Mouse (Mus musculus): ENCODE results near the gene Cd151. TPM values are rescaled to one million over a fixed set of nuclear protein-coding genes. Genes with fewer than 3 reads are reported as not detected.

Gene Cd151
- 58.4 and 94.0 TPM in 2 replicates for polyA plus RNA-seq (2011; ENCODE audit: insufficient read length, low read depth, missing spikeins)

- Histone ChIP-seq H3K27ac (ENCODE audit: insufficient read depth, low read length) (peak within 1 kb of the TSS; percentile 93), H3K4me3 (ENCODE audit: insufficient read depth, low read length) (peak within 1 kb of the TSS; percentile 98), H3K4me1 (ENCODE audit: control insufficient read depth, insufficient read depth, low read length) (peaks cover 9% of the 10 kb centered on the region; the same call in 1 of the 2 replicates)
- TF ChIP-seq POLR2A (IDR thresholded peaks at IDR 0.05; ENCODE audit: low read depth, low read length) = peak; percentile 87
- no peak for TF ChIP-seq CTCF (IDR thresholded peaks at IDR 0.05; ENCODE audit: borderline replicate concordance, insufficient read depth, low read length)
Measured at GRCm38 (mm10) chr7:141467230-141468030, at the start of gene Cd151. TSS of gene Cd151 (plus strand) at chr7:141467392.

- H3K4me1 ChIP-seq (ENCODE audit: control insufficient read depth, insufficient read depth, low read length) = 0 out of 2 replicates have a peak, but pooled peaks cover 5% of the 10 kb centered on the region
- H3K4me3 ChIP-seq (ENCODE audit: insufficient read depth, low read length) = no peak overlapping the region
- no peak for TF ChIP-seq POLR2A (IDR thresholded peaks at IDR 0.05; ENCODE audit: low read depth, low read length)
- no peak for TF ChIP-seq CTCF (IDR thresholded peaks at IDR 0.05; ENCODE audit: borderline replicate concordance, insufficient read depth, low read length)
- H3K27ac ChIP-seq (ENCODE audit: insufficient read depth, low read length) = no peak overlapping the region
Measured at GRCm38 (mm10) chr7:141417731-141418681, 49.2 kb upstream of the Cd151 start.

- Histone ChIP-seq H3K4me1 (ENCODE audit: control insufficient read depth, insufficient read depth, low read length) (0 out of 2 replicates have a peak, but pooled peaks cover 5% of the 10 kb centered on the region), H3K27ac (ENCODE audit: insufficient read depth, low read length) (no peak overlapping the region), H3K4me3 (ENCODE audit: insufficient read depth, low read length) (no peak overlapping the region)
- no peak for TF ChIP-seq CTCF (IDR thresholded peaks at IDR 0.05; ENCODE audit: borderline replicate concordance, insufficient read depth, low read length)
- TF ChIP-seq POLR2A (IDR thresholded peaks at IDR 0.05; ENCODE audit: low read depth, low read length) = no peak
Measured at GRCm38 (mm10) chr7:141418970-141419369, 48.2 kb upstream of the Cd151 start.

- no peak for TF ChIP-seq CTCF (IDR thresholded peaks at IDR 0.05; ENCODE audit: borderline replicate concordance, insufficient read depth, low read length)
- no peak for TF ChIP-seq POLR2A (IDR thresholded peaks at IDR 0.05; ENCODE audit: low read depth, low read length)
Measured at GRCm38 (mm10) chr7:141420030-141420702, 47.0 kb upstream of the Cd151 start.

GRCm38 (mm10) chr7:141423811-141424210 lies 43.4 kb upstream of the Cd151 start:
- TF ChIP-seq POLR2A (IDR thresholded peaks at IDR 0.05; ENCODE audit: low read depth, low read length) (no peak), CTCF (IDR thresholded peaks at IDR 0.05; ENCODE audit: borderline replicate concordance, insufficient read depth, low read length) (no peak)
- Histone ChIP-seq H3K4me1 (ENCODE audit: control insufficient read depth, insufficient read depth, low read length) (no peaks in the 10 kb centered on the region), H3K27ac (ENCODE audit: insufficient read depth, low read length) (no peak overlapping the region), H3K4me3 (ENCODE audit: insufficient read depth, low read length) (no peak overlapping the region)

More at GRCm38 (mm10) chr7:141420030-141420702, 47.0 kb upstream of the Cd151 start:
- no peak overlapping the region for H3K4me3 ChIP-seq (ENCODE audit: insufficient read depth, low read length)
- 0 out of 2 replicates have a peak, but pooled peaks cover 5% of the 10 kb centered on the region for H3K4me1 ChIP-seq (ENCODE audit: control insufficient read depth, insufficient read depth, low read length)
- no peak overlapping the region for H3K27ac ChIP-seq (ENCODE audit: insufficient read depth, low read length)

GRCm38 (mm10) chr7:141426948-141427730 lies 40.1 kb upstream of the Cd151 start:
- TF ChIP-seq CTCF (IDR thresholded peaks at IDR 0.05; ENCODE audit: borderline replicate concordance, insufficient read depth, low read length) (no peak), POLR2A (IDR thresholded peaks at IDR 0.05; ENCODE audit: low read depth, low read length) (no peak)
- H3K27ac ChIP-seq (ENCODE audit: insufficient read depth, low read length) = no peak overlapping the region
- no peaks in the 10 kb centered on the region for H3K4me1 ChIP-seq (ENCODE audit: control insufficient read depth, insufficient read depth, low read length)
- H3K4me3 ChIP-seq (ENCODE audit: insufficient read depth, low read length) = no peak overlapping the region

GRCm38 (mm10) chr7:141428701-141429100 lies 38.5 kb upstream of the Cd151 start:
- Histone ChIP-seq H3K27ac (ENCODE audit: insufficient read depth, low read length) (no peak overlapping the region), H3K4me1 (ENCODE audit: control insufficient read depth, insufficient read depth, low read length) (no peaks in the 10 kb centered on the region), H3K4me3 (ENCODE audit: insufficient read depth, low read length) (no peak overlapping the region)
- TF ChIP-seq POLR2A (IDR thresholded peaks at IDR 0.05; ENCODE audit: low read depth, low read length) = no peak

GRCm38 (mm10) chr7:141429310-141429709 lies 37.9 kb upstream of the Cd151 start, which contains the start of gene Cend1:
TSS of gene Cend1 (minus strand) at chr7:141429491.
- Histone ChIP-seq H3K4me1 (ENCODE audit: control insufficient read depth, insufficient read depth, low read length) (no peaks in the 10 kb centered on the region), H3K27ac (ENCODE audit: insufficient read depth, low read length) (no peak within 1 kb of the TSS), H3K4me3 (ENCODE audit: insufficient read depth, low read length) (peak within 1 kb of the TSS; percentile 11; the same call in 1 of the 2 replicates)
- TF ChIP-seq POLR2A (IDR thresholded peaks at IDR 0.05; ENCODE audit: low read depth, low read length) (peak; percentile 42), CTCF (IDR thresholded peaks at IDR 0.05; ENCODE audit: borderline replicate concordance, insufficient read depth, low read length) (no peak)
